Mouse (Mus musculus): ENCODE measurements at regions not wholly inside any gene's neighbourhood (a gene's known extent, or its start where the extent isn't known, plus 50 kb on each side); places are given as distances from the start of the nearest gene placed in this dataset.

GRCm38 (mm10) chr19:27553266-27553665, 123.6 kb upstream of the Pum3 start:
- TF ChIP-seq GATA1 (IDR thresholded peaks at IDR 0.05; ENCODE audit: borderline replicate concordance, low read length): no peak
- TF ChIP-seq FLI1 (IDR thresholded peaks at IDR 0.05; ENCODE audit: low read length): no peak

Data from megakaryocyte, embryonic 14.5 days (primary cell).